Comparison of ENCODE assay signal across 9 mouse cellular contexts in genomic region chr8:122793375-122794174, GRCm38 (mm10). TPM values are rescaled to one million over a fixed set of nuclear protein-coding genes. Genes with fewer than 3 reads are reported as not detected.
DNase-seq lines count a peak whose midpoint lies in the region; ATAC-seq and TF ChIP-seq lines count a peak whose summit lies in the region.
"Had no signal": no experiment of that assay in that cellular context is flagged by ENCODE, and none has a peak within 500 bp of the region (broad histone marks: within the 10 kb centered on the region; RNA-seq: fewer than 3 reads in every experiment).

No protein-coding gene starts in this region.

- H3K4me1 ChIP-seq in heart, embryonic 10.5 days = no peaks in the 10 kb centered on the region
- H3K4me1 ChIP-seq in heart, postnatal 0 days (ENCODE audit: control insufficient read depth, insufficient read depth) = peaks cover 7% of the 10 kb centered on the region; the same call in 1 of the 2 replicates

- no peak overlapping the region for H3K27ac ChIP-seq in heart, embryonic 10.5 days
- no peak overlapping the region for H3K27ac ChIP-seq in heart, postnatal 0 days (ENCODE audit: low read depth)

- H3K4me3 ChIP-seq in heart, embryonic 10.5 days = no peak overlapping the region
- H3K4me3 ChIP-seq in heart, postnatal 0 days (ENCODE audit: low read depth, low read length) = no peak overlapping the region

- H3K36me3 ChIP-seq in heart, embryonic 10.5 days = peaks cover 36% of the 10 kb centered on the region
- H3K36me3 ChIP-seq in heart, postnatal 0 days (replicated peaks; ENCODE audit: control insufficient read depth, insufficient read depth, low read length) = 0 out of 2 replicates have a peak, but pooled peaks cover 17% of the 10 kb centered on the region

- H3K4me2 ChIP-seq in heart, postnatal 0 days (ENCODE audit: low read depth, low read length) = no peak overlapping the region

- H3K27me3 ChIP-seq in heart, embryonic 10.5 days (ENCODE audit: insufficient read depth, poor library complexity, severe bottlenecking) = no peaks in the 10 kb centered on the region
- no peaks in the 10 kb centered on the region for H3K27me3 ChIP-seq in heart, postnatal 0 days (ENCODE audit: control insufficient read depth, insufficient read depth, low read length)

- peak; percentile 41 for TF ChIP-seq CTCF in heart, postnatal 0 days (IDR thresholded peaks at IDR 0.05; ENCODE audit: low read depth)

- peak; percentile 91 for ATAC-seq in heart, postnatal 0 days (ENCODE audit: insufficient read depth, low read depth)
- no peak for ATAC-seq in inflammation-experienced regulatory T-cells, adult 6 months

- no peak for TF ChIP-seq EP300 in heart, postnatal 0 days (IDR thresholded peaks at IDR 0.05; ENCODE audit: low read depth)

- peak; percentile 70 to 71 for DNase-seq in heart, adult 18-20 months
- no peak for DNase-seq in heart, embryonic 10.5 days (ENCODE audit: low spot score)
- peak; percentile 72 for DNase-seq in cerebellum, adult 18-20 months
- peak; percentile 76 for DNase-seq in heart, postnatal 0 days (ENCODE audit: low spot score)
- DNase-seq in kidney, postnatal 4 days = peak; percentile 68 to 78
- DNase-seq in testis, postnatal 14 days (ENCODE audit: low spot score) = peak; percentile 24
- DNase-seq in natural killer cell, adult 2 months (ENCODE audit: low spot score in 2 of 2) = no peak

- H3K9ac ChIP-seq in heart, postnatal 0 days (replicated peaks; ENCODE audit: low read depth, low read length) = no peak overlapping the region

- WGBS in heart, embryonic 10.5 days = 87% methylated on average over 18 of the region's 18 CpGs
- 52% methylated on average over 18 of the region's 18 CpGs for WGBS in heart, postnatal 0 days

- no peaks in the 10 kb centered on the region for H3K9me3 ChIP-seq in heart, embryonic 10.5 days
- H3K9me3 ChIP-seq in heart, postnatal 0 days (replicated peaks; ENCODE audit: control insufficient read depth, low read length) = no peaks in the 10 kb centered on the region

RNA-seq across cellular contexts. Expression of gene Acsf3, which starts 18.3 kb away (rescaled TPM):
- total RNA-seq in heart, adult 18-20 months (2021) = 10 to 100 TPM; 32.3 to 35.1 TPM
- 17.3 and 19.8 TPM in 2 replicates for polyA plus RNA-seq in heart, embryonic 10.5 days (2016; fragmentation: Nextera tagmentation; extraction: Ambion mirVana)
- total RNA-seq in heart, postnatal 0 days (2014; rRNA removed; ENCODE audit: low replicate concordance) = 17.7 and 22.6 TPM in 2 replicates
- polyA plus RNA-seq in heart, postnatal 0 days (2015; fragmentation: Nextera tagmentation; extraction: Ambion mirVana) = 18.1 and 19.3 TPM in 2 replicates
- polyA plus RNA-seq in inflammation-experienced regulatory T-cells, adult 6 months (2017; shearing (Covaris generic)) = 10 to 100 TPM in 1 of 3 experiments, 1 to 10 TPM in 2; 7.8 to 10.1 (median 9.2) TPM

RNA-seq across cellular contexts. Expression of gene Cdh15, which starts 54.2 kb away (rescaled TPM):
- not detected for total RNA-seq in heart, adult 18-20 months (2021)
- 0.41 and 0.79 TPM in 2 replicates for polyA plus RNA-seq in heart, embryonic 10.5 days (2016; fragmentation: Nextera tagmentation; extraction: Ambion mirVana)
- not detected in 2 replicates for total RNA-seq in heart, postnatal 0 days (2014; rRNA removed; ENCODE audit: low replicate concordance)
- not detected in 2 replicates for polyA plus RNA-seq in heart, postnatal 0 days (2015; fragmentation: Nextera tagmentation; extraction: Ambion mirVana)
- under 1 TPM in 2 of 3 experiments, not detected in 1; 0.67 to 0.81 TPM for polyA plus RNA-seq in inflammation-experienced regulatory T-cells, adult 6 months (2017; shearing (Covaris generic))
- polyA plus RNA-seq: small intestine, adult 2 months had no signal

Comparison
In these comparisons a context has a peak if more than half of its experiments do, and no peak if none do; other contexts are left out.
1. DNase-seq: peak in heart, adult 18-20 months (2 of 2), cerebellum, adult 18-20 months (2 of 2), heart, postnatal 0 days (single experiment), kidney, postnatal 4 days (2 of 2) and testis, postnatal 14 days (single experiment); none in heart, embryonic 10.5 days (single experiment) and natural killer cell, adult 2 months (0 of 2).